Mouse (Mus musculus) embryonic facial prominence, embryonic 14.5 days (tissue): ENCODE results near the gene Ralgapa2. TPM values are rescaled to one million over a fixed set of nuclear protein-coding genes. Genes with fewer than 3 reads are reported as not detected.

Experiments
- ATAC-seq: fragments of 200-750 bp; cut with Nextera tagmentation; 2 replicates; pipeline ENCODE4 v1.8.0; 2017; ENCODE audit warnings: low read depth, moderate number of reproducible peaks, moderate TSS enrichment
- DNase-seq: peaks from one replicate; pipeline ENCODE4 v3.0.0-alpha.2; 2015; ENCODE audit warnings: low spot score
- H3K27ac ChIP-seq: fragments of 300-500 bp; sonication (generic); replicated peaks from 2 replicates; pipeline ENCODE4 v1.5.1; 2014; ENCODE audit warnings: low read depth, mild to moderate bottlenecking, low read length, moderate library complexity
- H3K27me3 ChIP-seq: fragments of 300-500 bp; sonication (generic); replicated peaks from 2 replicates; pipeline ENCODE4 v1.6.1; 2014; ENCODE audit warnings: low read length; ENCODE audit not compliant: control insufficient read depth, insufficient read depth
- H3K36me3 ChIP-seq: fragments of 300-500 bp; sonication (generic); 2 replicates; pipeline ENCODE4 v1.6.1; 2014; ENCODE audit warnings: low read length, mixed read lengths; ENCODE audit not compliant: control insufficient read depth, insufficient read depth
- H3K4me1 ChIP-seq: fragments of 300-500 bp; sonication (generic); 2 replicates; pipeline ENCODE4 v1.6.1; 2014; ENCODE audit warnings: antibody characterized with exemption, low read length; ENCODE audit not compliant: control insufficient read depth, insufficient read depth
- H3K4me2 ChIP-seq: fragments of 300-500 bp; sonication (generic); 2 replicates; pipeline ENCODE4 v1.6.1; 2014; ENCODE audit warnings: low read depth, mild to moderate bottlenecking, low read length, moderate library complexity, mixed read lengths
- H3K4me3 ChIP-seq: fragments of 300-500 bp; sonication (generic); 2 replicates; pipeline ENCODE4 v1.5.1; 2014; ENCODE audit warnings: low read depth, mild to moderate bottlenecking, low read length
- H3K9ac ChIP-seq: fragments of 300-500 bp; sonication (generic); 2 replicates; pipeline ENCODE4 v1.6.1; 2014; ENCODE audit warnings: low read depth, mild to moderate bottlenecking, low read length, moderate library complexity, mixed read lengths
- H3K9me3 ChIP-seq: fragments of 300-500 bp; sonication (generic); 2 replicates; pipeline ENCODE4 v1.6.1; 2016; ENCODE audit warnings: low read length; ENCODE audit not compliant: control insufficient read depth
- WGBS: fragments of 180-500 bp; shearing (Covaris S2); extraction: QIAGEN DNeasy Blood & Tissue Kit; methylation state at CpG from one replicate; pipeline ENCODE4 v1.1.7; 2014; 5-methylcytosine and 5-hydroxymethylcytosine counted together
- polyA plus RNA-seq: library from polyadenylated mRNA; unstranded; fragments of >200 nt; fragmentation: Nextera tagmentation; extraction: Ambion mirVana; gene quantifications from 2 replicates; pipeline ENCODE4 v1.2.1, GENCODE M21; 2014

Ralgapa2 gene
- polyA plus RNA-seq, 1 experiment from 2014 or later = 6.3 TPM

GRCm38 (mm10) chr2:146356524-146356923 is 155.6 kb downstream of the Ralgapa2 start:
- peaks cover 1% of the 10 kb centered on the region; the same call in 1 of the 2 replicates for H3K4me1 ChIP-seq
- 73% methylated on average over 6 of the region's 6 CpGs for WGBS
- H3K4me2 ChIP-seq = no peak overlapping the region
- no peaks in the 10 kb centered on the region for H3K36me3 ChIP-seq
- H3K27me3 ChIP-seq = no peaks in the 10 kb centered on the region
- H3K4me3 ChIP-seq = no peak overlapping the region
- no peak for DNase-seq
- no peak overlapping the region for H3K27ac ChIP-seq
- no peak for ATAC-seq
- H3K9ac ChIP-seq = no peak overlapping the region
- no peaks in the 10 kb centered on the region for H3K9me3 ChIP-seq

GRCm38 (mm10) chr2:146350230-146350629 is 161.9 kb downstream of the Ralgapa2 start:
- no peak for ATAC-seq
- H3K36me3 ChIP-seq = peaks cover 10% of the 10 kb centered on the region; the same call in 1 of the 2 replicates
- WGBS = 91% methylated on average over 5 of the region's 5 CpGs

GRCm38 (mm10) chr2:146347942-146348341 is 164.2 kb downstream of the Ralgapa2 start:
- WGBS = 40% methylated on average over 2 of the region's 2 CpGs
- no peak overlapping the region for H3K4me2 ChIP-seq
- DNase-seq = peak; percentile 35
- no peak overlapping the region for H3K4me3 ChIP-seq
- no peaks in the 10 kb centered on the region for H3K9me3 ChIP-seq
- no peak overlapping the region for H3K27ac ChIP-seq
- no peaks in the 10 kb centered on the region for H3K4me1 ChIP-seq
- H3K9ac ChIP-seq = no peak overlapping the region
- no peaks in the 10 kb centered on the region for H3K27me3 ChIP-seq
- peaks cover 12% of the 10 kb centered on the region; the same call in 1 of the 2 replicates for H3K36me3 ChIP-seq
- peak; percentile 72 for ATAC-seq

More at GRCm38 (mm10) chr2:146350230-146350629, 161.9 kb downstream of the Ralgapa2 start:
- H3K4me1 ChIP-seq = no peaks in the 10 kb centered on the region
- no peak overlapping the region for H3K9ac ChIP-seq
- H3K27ac ChIP-seq = no peak overlapping the region
- H3K4me2 ChIP-seq = no peak overlapping the region
- no peak for DNase-seq
- H3K9me3 ChIP-seq = no peaks in the 10 kb centered on the region
- no peaks in the 10 kb centered on the region for H3K27me3 ChIP-seq
- H3K4me3 ChIP-seq = no peak overlapping the region

- ATAC-seq = no peak
Measured at GRCm38 (mm10) chr2:146340090-146340489, 172.1 kb downstream of the Ralgapa2 start.

GRCm38 (mm10) chr2:146337540-146337939 is 174.6 kb downstream of the Ralgapa2 start:
- ATAC-seq = no peak
- Histone ChIP-seq H3K27me3 (no peaks in the 10 kb centered on the region), H3K4me1 (no peaks in the 10 kb centered on the region), H3K27ac (no peak overlapping the region), H3K9me3 (no peaks in the 10 kb centered on the region), H3K36me3 (peaks cover 12% of the 10 kb centered on the region; the same call in 1 of the 2 replicates), H3K4me3 (no peak overlapping the region), H3K4me2 (no peak overlapping the region), H3K9ac (no peak overlapping the region)
- WGBS = 70% methylated on average over 1 of the region's 1 CpGs
- DNase-seq = no peak

More at GRCm38 (mm10) chr2:146340090-146340489, 172.1 kb downstream of the Ralgapa2 start:
- no peak overlapping the region for H3K9ac ChIP-seq
- no peak overlapping the region for H3K4me3 ChIP-seq
- H3K9me3 ChIP-seq = no peaks in the 10 kb centered on the region
- H3K4me2 ChIP-seq = no peak overlapping the region
- no peak for DNase-seq
- H3K4me1 ChIP-seq = no peaks in the 10 kb centered on the region
- 87% methylated on average over 4 of the region's 4 CpGs for WGBS
- no peaks in the 10 kb centered on the region for H3K27me3 ChIP-seq
- H3K36me3 ChIP-seq = peaks cover 12% of the 10 kb centered on the region; the same call in 1 of the 2 replicates
- no peak overlapping the region for H3K27ac ChIP-seq

GRCm38 (mm10) chr2:146331894-146332476 is 180.2 kb downstream of the Ralgapa2 start:
- H3K4me1 ChIP-seq = no peaks in the 10 kb centered on the region; the same call in 1 of the 2 replicates
- ATAC-seq = no peak
- H3K9me3 ChIP-seq = no peaks in the 10 kb centered on the region
- no peak for DNase-seq
- 69% methylated on average over 5 of the region's 5 CpGs for WGBS
- no peak overlapping the region for H3K9ac ChIP-seq
- H3K36me3 ChIP-seq = no peaks in the 10 kb centered on the region
- H3K27ac ChIP-seq = no peak overlapping the region
- H3K4me2 ChIP-seq = no peak overlapping the region
- no peaks in the 10 kb centered on the region for H3K27me3 ChIP-seq
- no peak overlapping the region for H3K4me3 ChIP-seq

GRCm38 (mm10) chr2:146330772-146331281 is 181.3 kb downstream of the Ralgapa2 start:
- H3K4me2 ChIP-seq = no peak overlapping the region
- DNase-seq (peak; percentile 80), ATAC-seq (peak; percentile 89)
- no peaks in the 10 kb centered on the region for H3K36me3 ChIP-seq
- no peaks in the 10 kb centered on the region; the same call in 1 of the 2 replicates for H3K4me1 ChIP-seq
- no peaks in the 10 kb centered on the region for H3K9me3 ChIP-seq
- H3K4me3 ChIP-seq = no peak overlapping the region
- no peak overlapping the region for H3K9ac ChIP-seq
- 20% methylated on average over 8 of the region's 8 CpGs for WGBS
- H3K27me3 ChIP-seq = no peaks in the 10 kb centered on the region
- no peak overlapping the region for H3K27ac ChIP-seq

GRCm38 (mm10) chr2:146330101-146330500 is 182.0 kb downstream of the Ralgapa2 start:
- ATAC-seq (no peak), DNase-seq (no peak)
- Histone ChIP-seq H3K9me3 (no peaks in the 10 kb centered on the region), H3K9ac (no peak overlapping the region), H3K4me3 (no peak overlapping the region), H3K27ac (no peak overlapping the region), H3K4me1 (no peaks in the 10 kb centered on the region; the same call in 1 of the 2 replicates), H3K27me3 (no peaks in the 10 kb centered on the region), H3K4me2 (no peak overlapping the region), H3K36me3 (no peaks in the 10 kb centered on the region)
- WGBS = 77% methylated on average over 1 of the region's 1 CpGs

- Histone ChIP-seq H3K27ac (no peak overlapping the region), H3K9ac (no peak overlapping the region), H3K36me3 (no peaks in the 10 kb centered on the region), H3K4me2 (no peak overlapping the region), H3K4me3 (no peak overlapping the region), H3K27me3 (no peaks in the 10 kb centered on the region), H3K9me3 (no peaks in the 10 kb centered on the region), H3K4me1 (no peaks in the 10 kb centered on the region; the same call in 1 of the 2 replicates)
- ATAC-seq = no peak
- WGBS = 61% methylated on average over 1 of the region's 1 CpGs
- no peak for DNase-seq
Measured at GRCm38 (mm10) chr2:146326654-146327053, 185.5 kb downstream of the Ralgapa2 start.
